Mouse (Mus musculus) CH12F3 (cell line): ENCODE data around the gene Igfbp2.

ENCODE experiments used
- in situ Hi-C: fragments of 300-500 bp; cut with MboI; formaldehyde crosslinking; loops from 2 replicates; pipeline ENCODE4 v1.14.3; 2020; ENCODE audit warnings: low sequenced_read_pairs

Igfbp2 gene

DNA sequence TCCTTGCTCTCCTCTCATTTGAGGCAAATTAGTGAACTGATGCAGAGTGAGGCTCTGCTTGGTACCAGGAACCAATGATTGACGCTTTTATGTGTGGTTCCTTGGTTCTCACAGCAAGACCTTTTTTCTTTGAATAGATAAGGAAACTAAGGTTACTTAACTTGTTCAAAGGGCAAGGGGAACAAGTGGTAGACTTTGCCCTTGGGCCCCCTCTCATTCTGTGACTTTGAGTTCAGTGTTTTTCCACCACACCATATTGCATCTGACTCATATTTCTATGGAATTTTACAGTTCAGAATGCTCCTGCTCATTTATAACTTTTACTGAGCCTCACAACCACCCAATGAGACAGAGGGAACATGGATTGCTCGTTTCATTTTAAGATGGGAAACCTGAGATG lies 71.5 kb downstream of the Igfbp2 start:
- in situ Hi-C loops: no loop called here
